Mouse (Mus musculus): ENCODE results near the gene Cacng2. TPM values are rescaled to one million over a fixed set of nuclear protein-coding genes. Genes with fewer than 3 reads are reported as not detected.
A peak's percentile ranks its signal among the peaks of the same experiment; 100 is the strongest.

Cacng2 gene
- total and polyA plus RNA-seq, 2 experiments from 2014 or later, result 19.8 to 24.4 TPM

- H3K27me3 ChIP-seq (ENCODE audit: insufficient read depth, low read length), result no peaks in the 10 kb centered on the region
- WGBS, result 65% methylated on average over 3 of the region's 3 CpGs
- H3K4me1 ChIP-seq (ENCODE audit: insufficient read depth, low read length), result no peaks in the 10 kb centered on the region
- H3K36me3 ChIP-seq (ENCODE audit: insufficient read depth, low read length), result no peaks in the 10 kb centered on the region
- H3K9ac ChIP-seq (replicated peaks; ENCODE audit: low read length), result no peak overlapping the region
- no peaks in the 10 kb centered on the region for H3K9me3 ChIP-seq (ENCODE audit: low read length)
- no peak overlapping the region for H3K27ac ChIP-seq
- no peak overlapping the region for H3K4me3 ChIP-seq (ENCODE audit: low read length)
- no peak for TF ChIP-seq CTCF (IDR thresholded peaks at IDR 0.05; ENCODE audit: low read depth)
- DNase-seq (ENCODE audit: low spot score) (no peak), ATAC-seq (no peak)
- no peak overlapping the region for H3K4me2 ChIP-seq (ENCODE audit: low read depth, low read length)
Observed at GRCm38 (mm10) chr15:77977663-77978062, 142.2 kb downstream of the Cacng2 start.

GRCm38 (mm10) chr15:77974165-77974841, 145.5 kb downstream of the Cacng2 start:
- Histone ChIP-seq H3K36me3 (ENCODE audit: insufficient read depth, low read length) (no peaks in the 10 kb centered on the region), H3K9ac (replicated peaks; ENCODE audit: low read length) (no peak overlapping the region), H3K27me3 (ENCODE audit: insufficient read depth, low read length) (no peaks in the 10 kb centered on the region), H3K27ac (no peak overlapping the region), H3K4me3 (ENCODE audit: low read length) (no peak overlapping the region), H3K4me2 (ENCODE audit: low read depth, low read length) (no peak overlapping the region), H3K9me3 (ENCODE audit: low read length) (no peaks in the 10 kb centered on the region), H3K4me1 (ENCODE audit: insufficient read depth, low read length) (peaks cover 12% of the 10 kb centered on the region)
- WGBS, result 86% methylated on average over 6 of the region's 6 CpGs
- DNase-seq (ENCODE audit: low spot score) (no peak), ATAC-seq (no peak)
- no peak for TF ChIP-seq CTCF (IDR thresholded peaks at IDR 0.05; ENCODE audit: low read depth)

- ATAC-seq, result peak; percentile 92
- peak; percentile 97 for DNase-seq (ENCODE audit: low spot score)
- under 1% methylated on average over 72 of the region's 72 CpGs for WGBS
- Histone ChIP-seq H3K4me3 (ENCODE audit: low read length) (peak within 1 kb of the TSS; percentile 62), H3K9ac (replicated peaks; ENCODE audit: low read length) (peak within 1 kb of the TSS; percentile 79), H3K4me1 (ENCODE audit: insufficient read depth, low read length) (peaks cover 16% of the 10 kb centered on the region), H3K27me3 (ENCODE audit: insufficient read depth, low read length) (no peaks in the 10 kb centered on the region), H3K9me3 (ENCODE audit: low read length) (no peaks in the 10 kb centered on the region), H3K4me2 (ENCODE audit: low read depth, low read length) (peak within 1 kb of the TSS; percentile 90), H3K27ac (peak within 1 kb of the TSS; percentile 98), H3K36me3 (ENCODE audit: insufficient read depth, low read length) (peaks cover 25% of the 10 kb centered on the region)
- no peak for TF ChIP-seq CTCF (IDR thresholded peaks at IDR 0.05; ENCODE audit: low read depth)
Observed at GRCm38 (mm10) chr15:77970470-77971292, 149.1 kb downstream of the Cacng2 start, which contains the start of gene Eif3d. TSS of gene Eif3d (minus strand) at chr15:77970813.

- Histone ChIP-seq H3K4me1 (ENCODE audit: insufficient read depth, low read length) (peaks cover 16% of the 10 kb centered on the region), H3K27me3 (ENCODE audit: insufficient read depth, low read length) (no peaks in the 10 kb centered on the region), H3K27ac (peak overlapping the region; percentile 98), H3K4me3 (ENCODE audit: low read length) (peak overlapping the region; percentile 62), H3K9me3 (ENCODE audit: low read length) (no peaks in the 10 kb centered on the region), H3K4me2 (ENCODE audit: low read depth, low read length) (peak overlapping the region; percentile 90), H3K9ac (replicated peaks; ENCODE audit: low read length) (peak overlapping the region; percentile 79), H3K36me3 (ENCODE audit: insufficient read depth, low read length) (peaks cover 32% of the 10 kb centered on the region)
- 5% methylated on average over 15 of the region's 15 CpGs for WGBS
- peak; percentile 65 for ATAC-seq
- DNase-seq (ENCODE audit: low spot score), result no peak
- no peak for TF ChIP-seq CTCF (IDR thresholded peaks at IDR 0.05; ENCODE audit: low read depth)
Observed at GRCm38 (mm10) chr15:77969940-77970469, 149.8 kb downstream of the Cacng2 start.

- Histone ChIP-seq H3K9ac (replicated peaks; ENCODE audit: low read length) (no peak overlapping the region), H3K4me2 (ENCODE audit: low read depth, low read length) (no peak overlapping the region), H3K36me3 (ENCODE audit: insufficient read depth, low read length) (peaks cover 79% of the 10 kb centered on the region), H3K27me3 (ENCODE audit: insufficient read depth, low read length) (no peaks in the 10 kb centered on the region), H3K4me1 (ENCODE audit: insufficient read depth, low read length) (peaks cover 9% of the 10 kb centered on the region), H3K4me3 (ENCODE audit: low read length) (no peak overlapping the region), H3K27ac (no peak overlapping the region), H3K9me3 (ENCODE audit: low read length) (no peaks in the 10 kb centered on the region)
- WGBS, result 84% methylated on average over 9 of the region's 9 CpGs
- ATAC-seq, result no peak
- DNase-seq (ENCODE audit: low spot score), result no peak
- TF ChIP-seq CTCF (IDR thresholded peaks at IDR 0.05; ENCODE audit: low read depth), result no peak
Observed at GRCm38 (mm10) chr15:77965117-77965528, 154.7 kb downstream of the Cacng2 start.

GRCm38 (mm10) chr15:77962447-77962846, 157.4 kb downstream of the Cacng2 start:
- Histone ChIP-seq H3K27ac (no peak overlapping the region), H3K9me3 (ENCODE audit: low read length) (no peaks in the 10 kb centered on the region), H3K27me3 (ENCODE audit: insufficient read depth, low read length) (no peaks in the 10 kb centered on the region), H3K9ac (replicated peaks; ENCODE audit: low read length) (no peak overlapping the region), H3K4me1 (ENCODE audit: insufficient read depth, low read length) (no peaks in the 10 kb centered on the region), H3K36me3 (ENCODE audit: insufficient read depth, low read length) (peaks cover 88% of the 10 kb centered on the region), H3K4me3 (ENCODE audit: low read length) (no peak overlapping the region), H3K4me2 (ENCODE audit: low read depth, low read length) (no peak overlapping the region)
- DNase-seq (ENCODE audit: low spot score), result no peak
- WGBS, result 97% methylated on average over 5 of the region's 5 CpGs
- ATAC-seq, result no peak
- no peak for TF ChIP-seq CTCF (IDR thresholded peaks at IDR 0.05; ENCODE audit: low read depth)

Data from hindbrain, postnatal 0 days (tissue).